Mouse (Mus musculus) MEL (cell line): Measurements from ENCODE around the gene Me3. TPM values are rescaled to one million over a fixed set of nuclear protein-coding genes. Genes with fewer than 3 reads are reported as not detected.

Source experiments
- DNase-seq: peaks from one replicate; pipeline ENCODE4 v3.0.0; 2011; ENCODE audit warnings: low read depth, low spot score
- H3K27ac ChIP-seq: 2 replicates; pipeline ENCODE4 v1.5.1; 2012; ENCODE audit warnings: low read depth, mild to moderate bottlenecking, control low read depth, low read length, moderate library complexity; ENCODE audit not compliant: control insufficient read depth
- H3K27me3 ChIP-seq, 2 experiments: fragments of 150-350 bp in 1 of 2; sonication (generic) in 1 of 2; 2 replicates each; pipeline ENCODE4 v1.6.1; 2012; ENCODE audit warnings: low read length in 2 of 2, mild to moderate bottlenecking in 2 of 2, improper control_type of control experiment in 1 of 2, moderate library complexity in 1 of 2; ENCODE audit not compliant: insufficient read depth in 2 of 2, control insufficient read depth in 1 of 2
- H3K36me3 ChIP-seq, 2 experiments: 2 replicates each; pipeline ENCODE4 v1.6.1; 2012 to 2014; ENCODE audit warnings: low read length in 2 of 2, improper control_type of control experiment in 1 of 2, inconsistent platforms in 1 of 2, mild to moderate bottlenecking in 1 of 2; ENCODE audit not compliant: insufficient read depth in 2 of 2, control insufficient read depth in 1 of 2
- H3K4me1 ChIP-seq, 2 experiments: fragments of 150-350 bp in 1 of 2; sonication (generic) in 1 of 2; 2 replicates each; pipeline ENCODE4 v1.6.1; 2012; ENCODE audit warnings: low read length in 2 of 2, improper control_type of control experiment in 1 of 2, mild to moderate bottlenecking in 1 of 2; ENCODE audit not compliant: insufficient read depth in 2 of 2, control insufficient read depth in 1 of 2
- H3K4me3 ChIP-seq, 2 experiments: fragments of 150-350 bp in 1 of 2; sonication (generic) in 1 of 2; 2 replicates each; pipeline ENCODE4 v1.5.1; 2012; ENCODE audit warnings: low read depth in 2 of 2, low read length in 2 of 2, mild to moderate bottlenecking in 2 of 2, moderate library complexity in 2 of 2, control low read depth in 1 of 2, improper control_type of control experiment in 1 of 2; ENCODE audit not compliant: control insufficient read depth in 1 of 2, insufficient read depth in 1 of 2
- H3K79me2 ChIP-seq: 2 replicates; pipeline ENCODE4 v1.6.1; 2012; ENCODE audit warnings: mild to moderate bottlenecking, low read length, moderate library complexity; ENCODE audit not compliant: control insufficient read depth, poor library complexity, insufficient read depth
- H3K9ac ChIP-seq: 2 replicates; pipeline ENCODE4 v1.6.1; 2012; ENCODE audit warnings: low read depth, mild to moderate bottlenecking, control low read depth, low read length, moderate library complexity; ENCODE audit not compliant: control insufficient read depth, poor library complexity, severe bottlenecking
- H3K9me3 ChIP-seq: fragments of 150-350 bp; sonication (generic); replicated peaks from 2 replicates; pipeline ENCODE4 v1.6.1; 2012; ENCODE audit warnings: mild to moderate bottlenecking, low read length, improper control_type of control experiment, moderate library complexity; ENCODE audit not compliant: insufficient read depth
- BHLHE40 ChIP-seq: IDR thresholded peaks from 2 replicates; pipeline ENCODE4 v1.6.1; 2012; ENCODE audit warnings: low read depth, mild to moderate bottlenecking, inconsistent platforms, low read length, improper control_type of control experiment, borderline replicate concordance
- CHD1 ChIP-seq: IDR thresholded peaks from 2 replicates; pipeline ENCODE4 v1.6.1; 2012; ENCODE audit warnings: low read depth, mild to moderate bottlenecking, inconsistent platforms, low read length, improper control_type of control experiment
- CHD2 ChIP-seq: IDR thresholded peaks from 2 replicates; pipeline ENCODE4 v1.6.1; 2011; ENCODE audit warnings: low read length, improper control_type of control experiment
- CTCF ChIP-seq, 3 experiments: IDR thresholded peaks in 2 of 3; conservative IDR thresholded peaks in 1 of 3; 2 replicates each; pipeline ENCODE4 v1.5.1; 2011 to 2012; ENCODE audit warnings: low read length in 3 of 3, low read depth in 2 of 3, mild to moderate bottlenecking in 2 of 3, improper control_type of control experiment in 1 of 3, inconsistent platforms in 1 of 3, mixed read lengths in 1 of 3, moderate library complexity in 1 of 3; ENCODE audit not compliant: control insufficient read depth in 1 of 3, insufficient read depth in 1 of 3, poor library complexity in 1 of 3, severe bottlenecking in 1 of 3
- ELF1 ChIP-seq: IDR thresholded peaks from 2 replicates; pipeline ENCODE4 v1.6.1; 2014; ENCODE audit warnings: low read depth, mild to moderate bottlenecking, inconsistent platforms, low read length, improper control_type of control experiment, moderate library complexity
- EP300 ChIP-seq, 2 experiments: IDR thresholded peaks; 2 replicates each; pipeline ENCODE4 v1.6.1; 2011; ENCODE audit warnings: improper control_type of control experiment in 2 of 2, low read length in 2 of 2, low read depth in 1 of 2, mild to moderate bottlenecking in 1 of 2
- ETS1 ChIP-seq: IDR thresholded peaks from 2 replicates; pipeline ENCODE4 v1.6.1; 2012; ENCODE audit warnings: low read depth, mild to moderate bottlenecking, inconsistent platforms, low read length, improper control_type of control experiment, moderate library complexity
- GABPA ChIP-seq: IDR thresholded peaks from 2 replicates; pipeline ENCODE4 v1.6.1; 2012; ENCODE audit warnings: low read depth, mild to moderate bottlenecking, inconsistent platforms, low read length, improper control_type of control experiment, moderate library complexity
- HCFC1 ChIP-seq: IDR thresholded peaks from 2 replicates; pipeline ENCODE4 v1.6.1; 2012; ENCODE audit warnings: low read depth, mild to moderate bottlenecking, inconsistent platforms, low read length, improper control_type of control experiment, moderate library complexity
- KAT2A ChIP-seq: conservative IDR thresholded peaks from 2 replicates; pipeline ENCODE4 v1.6.1; 2012; ENCODE audit warnings: low read depth, low read length, improper control_type of control experiment, inconsistent platforms
- MAFK ChIP-seq: IDR thresholded peaks from 2 replicates; pipeline ENCODE4 v1.6.1; 2011; ENCODE audit warnings: low read depth, mild to moderate bottlenecking, low read length, improper control_type of control experiment, borderline replicate concordance
- MAX ChIP-seq: IDR thresholded peaks from 2 replicates; pipeline ENCODE4 v1.6.1; 2011; ENCODE audit warnings: low read length, improper control_type of control experiment
- MAZ ChIP-seq: IDR thresholded peaks from 2 replicates; pipeline ENCODE4 v1.6.1; 2012; ENCODE audit warnings: low read depth, mild to moderate bottlenecking, inconsistent platforms, low read length, improper control_type of control experiment
- MYB ChIP-seq: IDR thresholded peaks from 2 replicates; pipeline ENCODE4 v1.6.1; 2011; ENCODE audit warnings: mild to moderate bottlenecking, low read depth, low read length, improper control_type of control experiment
- MYC ChIP-seq: IDR thresholded peaks from 2 replicates; pipeline ENCODE4 v1.6.1; 2011; ENCODE audit warnings: low read depth, mild to moderate bottlenecking, low read length, improper control_type of control experiment, moderate library complexity
- NRF1 ChIP-seq: IDR thresholded peaks from 2 replicates; pipeline ENCODE4 v1.6.1; 2014; ENCODE audit warnings: low read depth, mild to moderate bottlenecking, inconsistent platforms, low read length, improper control_type of control experiment, moderate library complexity; ENCODE audit not compliant: poor library complexity, insufficient read depth, severe bottlenecking
- POLR2A ChIP-seq, 2 experiments: IDR thresholded peaks; 2 replicates each; pipeline ENCODE4 v1.6.1; 2011 to 2012; ENCODE audit warnings: low read length in 2 of 2, mild to moderate bottlenecking in 2 of 2, control low read depth in 1 of 2, improper control_type of control experiment in 1 of 2, low read depth in 1 of 2, moderate library complexity in 1 of 2; ENCODE audit not compliant: control insufficient read depth in 1 of 2, insufficient read depth in 1 of 2, poor library complexity in 1 of 2
- POLR2AphosphoS2 ChIP-seq: IDR thresholded peaks from 2 replicates; pipeline ENCODE4 v1.6.1; 2011; ENCODE audit warnings: low read length, improper control_type of control experiment
- RAD21 ChIP-seq: IDR thresholded peaks from 2 replicates; pipeline ENCODE4 v1.6.1; 2011; ENCODE audit warnings: mild to moderate bottlenecking, low read depth, low read length, improper control_type of control experiment
- RCOR1 ChIP-seq: IDR thresholded peaks from 2 replicates; pipeline ENCODE4 v1.6.1; 2012; ENCODE audit warnings: low read depth, mild to moderate bottlenecking, inconsistent platforms, low read length, improper control_type of control experiment
- SIN3A ChIP-seq: IDR thresholded peaks from 2 replicates; pipeline ENCODE4 v1.6.1; 2012; ENCODE audit warnings: low read length, improper control_type of control experiment, inconsistent platforms
- SMC3 ChIP-seq: IDR thresholded peaks from 2 replicates; pipeline ENCODE4 v1.6.1; 2011; ENCODE audit warnings: low read depth, low read length, improper control_type of control experiment
- TAL1 ChIP-seq: IDR thresholded peaks from 2 replicates; pipeline ENCODE4 v1.6.1; 2012; ENCODE audit warnings: mild to moderate bottlenecking, inconsistent platforms, low read length, moderate library complexity, mixed read lengths
- TBP ChIP-seq: IDR thresholded peaks from 2 replicates; pipeline ENCODE4 v1.8.0; 2011; ENCODE audit warnings: low read depth, low read length, improper control_type of control experiment
- TCF12 ChIP-seq: IDR thresholded peaks from 2 replicates; pipeline ENCODE4 v1.6.1; 2014; ENCODE audit warnings: low read depth, mild to moderate bottlenecking, inconsistent platforms, low read length, improper control_type of control experiment, moderate library complexity
- UBTF ChIP-seq: IDR thresholded peaks from 2 replicates; pipeline ENCODE4 v1.6.1; 2012; ENCODE audit warnings: low read depth, mild to moderate bottlenecking, inconsistent platforms, low read length, improper control_type of control experiment, moderate library complexity, borderline replicate concordance; ENCODE audit not compliant: insufficient read depth
- USF1 ChIP-seq: IDR thresholded peaks from 2 replicates; pipeline ENCODE4 v1.6.1; 2014; ENCODE audit warnings: low read depth, mild to moderate bottlenecking, inconsistent platforms, low read length, improper control_type of control experiment, moderate library complexity
- ZC3H11A ChIP-seq: IDR thresholded peaks from 2 replicates; pipeline ENCODE4 v1.6.1; 2012; ENCODE audit warnings: low read depth, mild to moderate bottlenecking, inconsistent platforms, low read length, improper control_type of control experiment
- ZKSCAN1 ChIP-seq: IDR thresholded peaks from 2 replicates; pipeline ENCODE4 v1.6.1; 2012; ENCODE audit warnings: low read depth, mild to moderate bottlenecking, inconsistent platforms, low read length, improper control_type of control experiment, moderate library complexity
- ZMIZ1 ChIP-seq: IDR thresholded peaks from 2 replicates; pipeline ENCODE4 v1.6.1; 2012; ENCODE audit warnings: low read depth, mild to moderate bottlenecking, inconsistent platforms, low read length, improper control_type of control experiment, moderate library complexity
- ZNF384 ChIP-seq: IDR thresholded peaks from 2 replicates; pipeline ENCODE4 v1.6.1; 2012; ENCODE audit warnings: low read depth, mild to moderate bottlenecking, inconsistent platforms, low read length, improper control_type of control experiment
- polyA plus RNA-seq, 2 experiments: library from polyadenylated mRNA; stranded (reverse) in 1 of 2; unstranded in 1 of 2; fragments of >175 nt in 1 of 2; fragments of >200 nt in 1 of 2; gene quantifications; 2 replicates each; pipeline versions ENCODE4 v1.2.1 to v1.2.4; 2012; ENCODE audit warnings: low replicate concordance in 2 of 2, low read depth in 1 of 2; ENCODE audit not compliant: insufficient read length in 2 of 2, insufficient read depth in 1 of 2, missing spikeins in 1 of 2
- total RNA-seq: library from RNA; depleted of rRNA; stranded (reverse); fragments of 300-350 nt; gene quantifications from 2 replicates; pipeline ENCODE4 v1.2.3, GENCODE M21; 2012

The Me3 gene
- total and polyA plus RNA-seq, 3 experiments: 0.35 TPM; not detected in 2

GRCm38 (mm10) chr7:89627393-89627792 is 4.8 kb upstream of the Me3 start:
- TF ChIP-seq MAX (no peak), POLR2A (IDR thresholded peaks at IDR 0.05; ENCODE audit: control insufficient read depth in 1 of 2, insufficient read depth in 1 of 2, low read depth in 1 of 2, low read length in 2 of 2, poor library complexity in 1 of 2) (no peak), GABPA (no peak), UBTF (no peak), CHD2 (no peak), ELF1 (no peak), HCFC1 (no peak), CTCF (IDR thresholded peaks at IDR 0.05 in 2 of 3, conservative IDR thresholded peaks at IDR 0.05 in 1 of 3; ENCODE audit: control insufficient read depth in 1 of 3, insufficient read depth in 1 of 3, low read depth in 2 of 3, low read length in 3 of 3, poor library complexity in 1 of 3, severe bottlenecking in 1 of 3) (no peak), ZC3H11A (no peak), TCF12 (no peak), RCOR1 (no peak), USF1 (no peak), NRF1 (no peak), ZNF384 (no peak), SMC3 (no peak), ZMIZ1 (no peak), RAD21 (no peak), MAFK (no peak), POLR2AphosphoS2 (no peak)

GRCm38 (mm10) chr7:89628006-89628405 is 4.2 kb upstream of the Me3 start:
- TF ChIP-seq CHD2: no peak
- TF ChIP-seq MAZ: no peak
- TF ChIP-seq MYC: no peak
- no peak for TF ChIP-seq TAL1
- TF ChIP-seq MYB: no peak
- TF ChIP-seq SMC3: no peak
- no peak for TF ChIP-seq ETS1
- no peak for TF ChIP-seq BHLHE40
- TF ChIP-seq ELF1: no peak
- TF ChIP-seq TCF12: no peak
- TF ChIP-seq SIN3A: no peak
- no peak for TF ChIP-seq MAX
- no peak for TF ChIP-seq CHD1
- TF ChIP-seq MAFK: no peak
- TF ChIP-seq CTCF (IDR thresholded peaks at IDR 0.05 in 2 of 3, conservative IDR thresholded peaks at IDR 0.05 in 1 of 3; ENCODE audit: control insufficient read depth in 1 of 3, insufficient read depth in 1 of 3, low read depth in 2 of 3, low read length in 3 of 3, poor library complexity in 1 of 3, severe bottlenecking in 1 of 3): no peak
- no peak for TF ChIP-seq ZNF384
- no peak for TF ChIP-seq EP300 (IDR thresholded peaks at IDR 0.05; ENCODE audit: low read depth in 1 of 2, low read length in 2 of 2)
- no peak for TF ChIP-seq KAT2A
- TF ChIP-seq ZKSCAN1: no peak
- no peak for TF ChIP-seq TBP
- no peaks in the 10 kb centered on the region for H3K4me1 ChIP-seq
- no peaks in the 10 kb centered on the region for H3K27me3 ChIP-seq
- H3K79me2 ChIP-seq: no peaks in the 10 kb centered on the region
- H3K9me3 ChIP-seq: no peaks in the 10 kb centered on the region
- no peak overlapping the region for H3K27ac ChIP-seq
- H3K36me3 ChIP-seq: no peaks in the 10 kb centered on the region
- DNase-seq: no peak
- H3K4me3 ChIP-seq: no peak overlapping the region
- no peak overlapping the region for H3K9ac ChIP-seq

More at GRCm38 (mm10) chr7:89627393-89627792, 4.8 kb upstream of the Me3 start:
- Histone ChIP-seq H3K79me2 (no peaks in the 10 kb centered on the region), H3K9me3 (no peaks in the 10 kb centered on the region), H3K4me1 (no peaks in the 10 kb centered on the region), H3K27me3 (no peaks in the 10 kb centered on the region), H3K9ac (no peak overlapping the region), H3K36me3 (no peaks in the 10 kb centered on the region), H3K27ac (no peak overlapping the region), H3K4me3 (no peak overlapping the region)
- DNase-seq: no peak
